Mouse (Mus musculus) thymus, postnatal 4 days (tissue): ENCODE measurements around the gene Cntnap4.

Experiments
- DNase-seq: peaks from one replicate; pipeline ENCODE4 v3.0.0; 2021

Cntnap4 gene

GRCm38 (mm10) chr8:112569471-112570141, at the start of gene Cntnap4:
TSS of gene Cntnap4 (plus strand) at chr8:112570043.
- DNase-seq: no peak

DNA sequence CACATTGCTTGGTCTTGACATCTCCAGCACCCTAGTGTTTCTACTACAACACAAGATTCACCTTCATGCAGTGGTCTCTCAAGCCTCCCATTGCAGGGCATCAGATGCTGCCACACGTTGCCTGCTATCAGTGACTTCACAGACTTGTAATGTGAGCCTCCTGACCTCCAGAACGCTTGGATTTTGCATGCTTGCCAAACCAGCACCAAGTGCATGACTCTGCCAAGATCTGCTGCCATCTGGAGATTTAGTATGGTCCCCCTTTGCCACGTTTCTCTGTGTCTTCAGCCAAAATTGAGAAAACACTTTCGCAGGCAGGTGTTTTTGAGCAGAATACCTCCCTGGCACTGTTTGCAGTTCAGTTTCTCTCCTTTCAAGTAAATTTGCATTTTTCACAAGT, 12.5 kb upstream of the Cntnap4 start:
- DNase-seq: no peak

- no peak for DNase-seq
Measured at GRCm38 (mm10) chr8:112570541-112570940, 698 bp downstream of the Cntnap4 start.

GRCm38 (mm10) chr8:112571337-112571904, 1.6 kb downstream of the Cntnap4 start:
- no peak for DNase-seq

GRCm38 (mm10) chr8:112581473-112581872, 11.6 kb downstream of the Cntnap4 start:
- no peak for DNase-seq

DNA sequence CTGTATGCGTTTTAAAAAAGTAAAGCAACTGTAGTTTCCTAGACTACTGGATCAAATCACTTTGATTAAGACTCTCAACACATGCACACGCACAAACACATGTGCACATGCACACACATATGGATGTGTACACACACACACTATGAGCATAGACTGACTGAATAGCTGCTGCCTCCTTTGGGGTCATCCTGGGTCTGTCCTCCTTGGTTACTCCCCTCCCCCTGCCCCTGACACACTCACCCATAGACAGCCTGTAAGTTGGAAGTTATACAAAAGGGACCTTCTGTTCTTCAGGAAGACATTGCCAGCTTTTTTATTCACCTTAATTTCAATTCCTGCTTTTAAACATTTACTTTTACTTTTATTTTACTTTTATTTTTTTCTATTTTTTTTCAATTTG, 13.6 kb downstream of the Cntnap4 start:
- DNase-seq: no peak

DNA sequence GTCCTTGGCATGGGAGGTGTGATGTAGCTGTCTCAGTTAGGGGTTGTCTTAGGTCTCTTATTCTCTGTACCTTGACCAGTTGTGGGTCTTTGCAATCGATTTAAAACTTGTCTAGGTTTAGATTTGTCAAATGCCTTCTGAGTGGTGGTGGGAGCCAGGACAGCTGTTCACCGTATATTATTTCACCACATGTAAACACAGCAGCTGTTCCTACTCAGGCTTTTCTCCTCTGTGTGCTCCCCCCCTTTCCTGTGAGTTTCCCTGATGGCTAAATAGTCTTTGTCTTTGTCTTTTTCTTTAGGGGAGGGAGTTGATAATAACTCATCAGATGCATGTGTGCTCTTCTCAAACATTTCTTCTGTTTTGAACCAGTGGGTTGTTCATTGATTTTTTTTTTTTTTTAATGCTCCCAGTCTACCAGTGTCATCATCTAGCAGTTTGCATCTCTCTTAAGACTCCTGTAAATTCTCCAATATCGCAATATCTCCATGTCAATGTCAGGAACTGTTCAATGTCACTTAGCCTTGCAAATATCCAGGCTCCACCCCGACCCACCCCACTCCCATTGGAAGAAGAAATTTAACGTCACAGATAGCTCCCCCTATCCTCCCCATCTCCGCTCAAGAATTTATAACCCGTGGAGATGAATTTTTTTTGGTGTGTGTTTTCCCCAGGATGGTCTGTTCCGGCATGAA, 18.7 kb downstream of the Cntnap4 start:
- DNase-seq: no peak

GRCm38 (mm10) chr8:112589052-112589389, 19.2 kb downstream of the Cntnap4 start:
- DNase-seq: no peak

DNA sequence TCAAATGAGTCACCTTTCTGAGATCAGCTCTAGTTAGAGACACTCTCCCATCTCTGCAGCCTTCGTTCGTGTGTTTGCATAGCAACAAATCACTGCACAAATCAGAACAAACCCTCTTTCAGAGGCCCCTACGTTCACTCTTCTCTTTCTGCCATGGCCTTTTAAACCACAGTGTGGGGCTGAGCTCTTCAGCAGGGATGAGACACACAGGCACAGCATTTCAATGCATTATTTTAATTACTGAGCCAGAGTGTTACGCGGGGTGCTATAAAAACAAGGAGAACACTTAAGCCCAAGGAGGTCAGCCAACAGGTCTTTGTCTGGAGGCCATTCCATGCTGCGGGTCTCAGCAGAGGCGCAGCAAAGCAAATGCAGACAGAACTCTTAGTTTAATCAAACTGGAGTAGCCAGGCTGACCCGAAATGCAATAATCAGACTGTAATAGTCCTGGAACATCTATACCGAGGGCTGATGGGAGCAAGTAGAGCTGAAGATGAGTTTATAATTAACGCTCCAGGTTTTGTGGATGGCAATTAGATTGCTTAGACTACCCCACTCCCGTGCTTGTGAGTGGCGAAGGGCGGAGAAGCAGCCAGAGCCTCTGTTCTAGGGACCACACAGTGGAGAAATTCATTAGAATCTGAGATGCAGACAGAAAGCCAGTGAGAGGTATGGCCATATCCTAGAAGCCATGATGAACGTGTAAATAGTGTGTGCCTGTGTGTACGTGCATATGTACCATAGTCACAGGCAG, 26.4 kb downstream of the Cntnap4 start:
- DNase-seq: no peak

DNA sequence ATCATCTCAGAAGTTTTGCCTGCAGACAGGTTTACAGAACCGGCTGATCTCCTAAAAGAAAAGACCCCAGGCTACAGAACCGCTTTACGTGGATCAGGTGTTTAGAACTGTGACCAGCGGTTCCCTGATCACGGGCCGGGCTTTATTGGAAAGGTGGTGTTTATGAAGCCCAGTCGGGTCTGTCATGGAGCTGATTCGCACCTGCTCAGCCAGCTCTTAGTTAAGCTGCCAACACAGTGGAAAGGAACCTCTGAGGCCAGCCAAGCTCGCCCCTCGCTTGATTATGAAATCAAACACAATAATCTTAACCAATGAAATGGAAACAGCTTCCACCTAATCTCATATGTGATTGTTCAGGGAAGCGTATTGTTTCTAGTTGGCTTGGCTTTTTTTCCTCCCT, 30.1 kb downstream of the Cntnap4 start:
- DNase-seq: no peak

GRCm38 (mm10) chr8:112601150-112601549, 31.3 kb downstream of the Cntnap4 start:
- DNase-seq: no peak

DNA sequence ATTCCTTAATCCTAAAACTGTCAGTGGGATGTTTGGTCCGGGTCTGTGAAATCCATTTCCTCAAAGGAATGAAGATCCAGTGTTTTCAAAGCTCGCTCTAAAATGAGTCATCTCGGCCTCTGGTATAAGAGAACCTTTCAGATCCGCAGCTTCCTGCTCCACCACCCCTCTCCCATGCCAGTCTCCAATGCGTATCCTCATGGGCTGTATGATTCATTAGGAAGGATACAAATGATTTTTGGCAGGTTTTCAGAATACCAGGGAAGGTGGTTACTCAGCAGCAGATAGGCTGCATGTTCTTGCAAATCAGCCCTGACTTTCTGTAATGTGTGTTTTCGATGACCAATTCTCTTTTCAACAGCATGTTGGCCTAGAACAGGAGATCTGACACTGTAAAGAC, 40.3 kb downstream of the Cntnap4 start:
- DNase-seq: no peak

GRCm38 (mm10) chr8:112628791-112629190, 58.9 kb downstream of the Cntnap4 start:
- DNase-seq: no peak

GRCm38 (mm10) chr8:112652657-112653056, 82.8 kb downstream of the Cntnap4 start:
- no peak for DNase-seq

DNA sequence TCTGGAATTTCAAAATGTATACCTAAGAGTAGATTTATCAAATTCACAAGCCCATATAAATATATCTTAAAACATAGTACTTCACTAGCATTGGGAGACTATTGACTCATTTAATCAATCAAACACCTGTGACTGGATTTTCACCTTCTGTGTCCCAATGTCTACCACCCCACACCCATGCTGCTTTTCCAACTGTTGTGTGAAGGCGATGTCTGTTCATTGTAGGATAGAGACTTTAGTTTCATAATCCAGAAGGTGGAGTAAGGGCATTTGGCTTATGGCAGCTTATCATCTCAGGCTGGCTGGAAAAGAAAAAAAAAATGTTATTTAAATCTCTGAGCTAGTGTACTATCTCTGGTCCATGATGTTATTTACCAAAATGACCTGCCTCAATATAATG, 83.4 kb downstream of the Cntnap4 start:
- no peak for DNase-seq

- DNase-seq: no peak
Measured at GRCm38 (mm10) chr8:112653994-112654393, 84.2 kb downstream of the Cntnap4 start.

DNA sequence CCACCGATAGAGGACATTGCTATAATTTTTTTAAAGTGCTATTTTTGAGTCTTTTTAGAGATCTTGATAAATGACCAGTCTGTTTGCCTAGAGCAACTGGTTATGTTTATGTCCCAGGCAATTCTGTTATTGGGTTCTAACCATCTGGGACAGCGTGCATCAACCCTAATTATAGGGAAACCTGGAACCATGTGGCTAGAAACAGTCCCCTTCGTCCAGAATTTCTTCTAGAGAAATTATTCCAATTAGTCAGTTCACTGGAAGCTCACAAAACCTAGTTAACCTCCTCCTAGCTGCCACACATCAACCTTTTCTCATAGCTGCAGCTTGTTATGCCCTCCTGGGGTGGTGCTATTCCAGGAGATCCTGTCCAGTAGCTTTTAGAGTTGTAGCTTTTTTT, 94.2 kb downstream of the Cntnap4 start:
- no peak for DNase-seq

GRCm38 (mm10) chr8:112674671-112675070, 104.8 kb downstream of the Cntnap4 start:
- DNase-seq: no peak

DNA sequence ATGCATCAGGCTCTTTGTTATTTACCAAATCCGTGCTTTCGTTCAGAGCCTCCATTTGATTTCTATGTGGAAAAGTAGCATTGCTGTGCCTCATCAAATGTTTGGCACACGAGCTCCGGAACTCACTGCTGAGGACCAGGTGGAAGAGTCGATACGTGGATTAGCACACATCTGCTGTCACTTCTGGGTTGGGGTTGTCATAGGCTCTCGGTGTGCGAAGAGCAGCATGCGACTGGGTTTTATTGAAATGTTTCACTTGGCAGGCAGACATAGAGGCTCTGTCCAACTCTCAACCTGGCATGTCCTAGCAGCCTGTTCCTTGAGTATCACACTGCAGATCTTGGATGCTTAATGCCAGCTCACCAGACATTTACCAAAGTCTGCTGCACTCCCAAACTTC, 111.9 kb downstream of the Cntnap4 start:
- no peak for DNase-seq

DNA sequence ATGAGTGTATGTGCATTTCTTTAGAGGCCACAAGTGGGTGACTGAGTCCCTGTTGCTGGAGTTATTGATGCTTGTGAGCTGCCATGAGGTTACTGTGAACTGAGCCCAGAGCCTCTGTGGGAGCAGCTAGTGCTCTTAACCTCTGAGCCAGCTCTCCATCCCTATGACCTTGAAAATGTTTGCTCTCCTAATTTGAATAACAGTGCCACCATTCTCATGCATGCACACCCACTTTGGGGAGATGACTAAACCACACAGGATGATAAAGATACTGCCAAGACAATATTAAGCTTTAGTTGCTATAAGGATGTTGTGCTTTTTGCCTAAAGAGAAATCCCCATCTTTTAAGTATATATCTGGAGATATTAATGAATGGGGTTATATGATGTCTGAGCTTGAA, 125.9 kb downstream of the Cntnap4 start:
- DNase-seq: no peak

DNA sequence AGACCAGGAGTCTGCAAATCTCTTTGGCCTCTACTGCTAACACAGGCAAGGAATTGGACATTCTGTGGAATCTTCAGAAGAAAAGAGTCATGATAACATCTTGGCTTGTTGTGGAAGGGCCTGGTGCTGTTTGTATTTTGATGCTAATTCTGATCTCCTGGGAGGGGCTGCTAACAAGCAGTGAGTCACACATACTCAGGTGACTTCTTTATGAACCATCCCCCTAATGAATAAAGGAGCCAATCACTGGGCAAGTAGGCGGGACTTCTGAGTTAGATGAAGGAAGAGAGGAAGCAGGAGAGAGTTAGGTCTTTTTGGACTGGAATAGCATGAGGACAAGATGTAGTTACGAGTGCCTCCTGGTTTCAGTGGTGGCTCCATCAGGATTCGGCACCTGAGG, 128.3 kb downstream of the Cntnap4 start:
- no peak for DNase-seq

DNA sequence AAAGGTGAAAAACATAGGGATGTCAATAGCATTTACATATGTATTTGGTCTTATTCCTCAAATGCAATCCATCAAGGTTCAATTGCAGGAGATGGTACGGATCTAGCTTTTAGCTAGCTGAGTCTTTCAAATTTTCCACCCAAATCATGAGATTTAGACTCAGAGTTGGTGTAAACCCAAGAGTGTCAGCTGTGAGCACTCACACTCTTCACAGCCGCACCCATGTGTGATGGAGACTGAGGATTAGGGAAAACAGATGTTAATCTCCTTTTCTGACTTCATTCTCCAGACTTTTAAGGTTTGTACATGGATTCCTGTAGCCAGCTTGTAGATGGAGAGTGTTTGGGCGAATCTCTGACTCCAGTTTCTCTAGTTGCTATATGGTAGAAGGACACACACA, 147.1 kb downstream of the Cntnap4 start:
- no peak for DNase-seq

- DNase-seq: no peak
Measured at GRCm38 (mm10) chr8:112724918-112725317, 155.1 kb downstream of the Cntnap4 start.
